Mouse (Mus musculus): ENCODE measurements around the gene Ccl5. TPM values are rescaled to one million over a fixed set of nuclear protein-coding genes. Genes with fewer than 3 reads are reported as not detected.
"Not testable (repeated sequence)": the region's sequence is repeated elsewhere in the genome, so short reads cannot be mapped to it uniquely, and the experiment has no call there.

The Ccl5 gene
- 10 to 100 TPM in 1 of 2 experiments, 1 to 10 TPM in 1; 2.4 to 11.5 TPM for total RNA-seq (2021)
- long read RNA-seq, experiment 1, partial matches to known transcripts = 0 of 1 reads
- long read RNA-seq, experiment 1, other reads (novel, unspliced or antisense) = 0 of 1 reads
- long read RNA-seq, experiment 2 = 0 reads

DNA sequence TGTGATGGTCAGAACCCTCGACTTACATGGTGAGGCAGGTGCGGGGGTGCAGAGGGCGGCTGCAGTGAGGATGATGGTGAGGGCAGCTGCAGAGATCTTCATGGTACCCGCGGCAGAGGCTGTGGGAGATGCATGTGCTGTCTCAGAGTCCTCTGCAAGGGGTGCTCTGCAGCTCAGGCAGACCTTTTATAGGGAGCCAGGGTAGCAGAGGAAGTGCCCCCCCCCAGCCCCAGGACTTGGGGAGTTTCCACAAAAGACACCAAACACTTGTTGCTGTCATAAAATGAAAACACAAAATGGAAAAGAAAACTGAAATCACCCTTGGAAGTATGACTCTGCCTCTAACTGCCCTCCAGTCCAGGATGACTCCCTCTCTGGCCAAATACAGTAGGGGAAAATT is at the start of gene Ccl5:
Gene Ccl5 (minus strand): TSS at position 159 of the 400 bp plus-strand sequence.
- DNase-seq (ENCODE audit: low spot score in 2 of 2) = no peak

DNA sequence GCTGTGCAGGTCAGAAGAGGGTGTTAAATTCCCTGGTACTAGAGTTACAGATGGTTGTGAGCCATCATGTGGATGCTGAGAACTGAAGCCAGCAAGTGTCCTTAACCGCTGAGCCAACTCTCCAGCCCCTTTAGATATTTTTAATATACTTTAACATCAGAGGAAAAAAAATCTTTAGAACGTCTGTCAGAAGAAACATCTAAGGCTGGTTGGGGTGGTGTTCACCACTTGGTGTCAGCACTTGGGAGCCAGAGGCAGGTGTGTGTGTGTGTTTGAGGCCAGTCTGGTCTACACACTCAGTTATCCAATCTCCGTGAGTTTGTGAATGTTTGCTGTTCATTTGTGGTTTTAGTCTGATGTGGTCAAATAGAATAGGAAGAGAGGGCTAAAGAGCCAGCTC is 48.7 kb upstream of the Ccl5 start:
- no peak for DNase-seq (ENCODE audit: low spot score in 2 of 2)

DNA sequence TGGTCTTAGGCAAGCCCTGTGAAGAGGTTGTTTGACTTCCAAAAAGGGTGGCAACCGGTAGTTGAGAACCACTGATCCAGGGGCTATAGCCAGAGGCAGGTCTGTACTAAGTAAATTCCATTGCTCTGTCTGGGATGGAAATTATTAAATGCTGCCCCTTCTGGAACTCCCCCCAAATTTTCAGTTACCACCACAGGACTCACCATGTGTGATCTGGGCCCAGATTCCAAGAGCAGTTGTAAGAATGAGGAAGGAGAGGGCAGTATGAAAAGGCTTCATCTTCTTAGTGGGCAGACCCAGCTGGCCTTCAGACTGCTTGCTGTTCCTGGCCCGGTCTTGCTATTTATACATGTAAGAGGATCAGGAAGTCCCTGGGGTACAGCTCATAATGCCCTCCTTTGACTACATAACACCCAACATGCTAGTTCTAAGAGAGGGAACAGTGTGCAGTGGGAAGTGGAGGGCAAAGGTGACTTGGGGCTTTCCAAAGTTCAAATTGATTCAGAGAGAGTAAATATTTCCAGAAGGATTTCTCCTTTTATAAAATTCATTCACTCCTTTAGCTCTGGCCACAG is 48.0 kb upstream of the Ccl5 start, which contains the start of gene Ccl9:
Gene Ccl9 (minus strand): TSS at position 451 of the 575 bp plus-strand sequence.
- DNase-seq (ENCODE audit: low spot score in 2 of 2) = no peak

DNA sequence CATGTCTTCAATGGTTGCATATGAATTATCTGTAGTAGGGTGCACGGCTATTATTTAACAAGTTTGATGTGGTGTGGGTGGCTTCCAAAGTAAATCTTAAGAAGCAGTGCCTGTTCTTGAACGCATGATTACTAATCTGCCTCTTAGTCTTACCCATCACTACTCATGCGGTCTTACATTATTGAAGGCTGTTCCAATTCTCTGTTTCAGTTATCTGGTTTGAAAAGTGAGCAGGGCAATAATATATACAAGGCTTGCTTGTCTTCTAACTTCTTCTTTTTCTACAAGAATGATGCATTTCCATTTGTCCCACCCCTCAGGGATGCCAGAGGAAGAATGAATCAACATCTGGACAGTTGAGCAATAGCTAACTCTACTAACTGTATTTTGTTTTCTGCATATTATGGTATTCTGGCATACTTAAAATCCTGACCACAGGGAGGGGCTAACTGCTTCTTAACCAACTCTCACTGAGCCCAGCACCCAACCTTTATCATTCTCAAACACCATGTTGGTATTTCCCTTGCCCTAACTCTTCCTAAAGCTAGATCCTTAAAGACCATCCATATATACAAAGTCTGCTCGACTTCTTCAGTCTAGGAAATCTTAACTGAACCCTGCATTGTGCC is 46.7 kb upstream of the Ccl5 start:
- DNase-seq (ENCODE audit: low spot score in 2 of 2) = no peak

DNA sequence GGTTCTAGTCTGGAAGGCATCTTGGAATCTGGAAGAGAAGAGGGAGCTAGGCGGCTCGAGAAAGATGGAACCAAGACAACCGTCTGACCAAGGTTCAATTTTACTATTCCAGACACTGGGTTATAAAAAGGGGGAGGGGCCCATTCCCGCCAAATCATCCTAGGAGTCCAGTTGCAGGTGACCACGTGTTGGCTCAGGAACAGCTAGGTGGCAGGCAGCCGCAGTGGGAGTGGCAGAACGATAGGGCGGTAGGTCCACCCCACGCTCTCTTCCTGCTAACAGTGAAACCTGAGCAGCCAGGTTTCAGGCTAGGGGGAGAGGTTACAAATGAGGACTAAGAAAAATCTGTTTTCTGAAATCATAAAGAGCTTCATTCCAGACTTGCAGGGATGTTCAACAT is 42.5 kb upstream of the Ccl5 start:
- no peak for DNase-seq (ENCODE audit: low spot score in 2 of 2)

DNA sequence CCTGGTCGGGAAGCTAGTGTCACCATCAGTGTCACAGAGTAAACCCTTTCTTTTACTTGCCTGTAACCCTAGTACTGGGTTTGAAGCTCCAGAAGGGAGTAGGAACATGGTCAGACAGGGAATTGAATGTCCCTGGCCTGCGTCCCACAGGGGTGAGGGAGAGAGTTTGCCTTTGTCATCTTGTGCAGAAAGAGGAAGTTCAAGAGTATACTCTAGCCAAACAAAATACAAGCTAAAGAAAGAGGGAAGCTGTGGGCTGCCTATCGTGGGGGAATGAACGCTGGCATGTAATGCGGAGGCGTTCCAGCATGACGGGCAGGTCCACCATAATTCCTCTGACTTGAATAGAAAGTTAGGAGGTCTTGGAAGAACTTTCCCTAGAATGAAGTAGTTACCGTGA is 41.9 kb upstream of the Ccl5 start:
- peak in 1 of 2 experiments; percentile 22 for DNase-seq (ENCODE audit: low spot score in 2 of 2)

DNA sequence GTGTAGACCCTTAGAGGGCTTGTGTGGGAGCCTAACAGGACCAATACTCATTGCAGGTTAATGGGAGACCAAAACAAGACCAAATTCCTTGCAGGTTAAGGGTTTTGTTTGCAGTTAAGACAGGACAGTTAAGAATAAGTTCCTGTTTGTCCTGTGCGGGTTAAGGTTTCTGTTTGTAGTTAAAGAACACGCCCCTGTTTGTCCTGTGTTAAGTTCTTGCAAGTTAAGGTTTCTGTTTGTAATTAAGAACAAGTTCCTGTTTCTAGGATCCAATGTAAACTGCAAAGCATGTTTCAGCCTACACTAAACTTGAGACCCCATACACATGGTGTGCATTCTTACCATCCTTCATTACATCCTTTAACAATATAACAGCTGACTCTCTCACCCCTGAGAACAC is 39.9 kb upstream of the Ccl5 start:
- DNase-seq (ENCODE audit: low spot score in 2 of 2) = no peak

DNA sequence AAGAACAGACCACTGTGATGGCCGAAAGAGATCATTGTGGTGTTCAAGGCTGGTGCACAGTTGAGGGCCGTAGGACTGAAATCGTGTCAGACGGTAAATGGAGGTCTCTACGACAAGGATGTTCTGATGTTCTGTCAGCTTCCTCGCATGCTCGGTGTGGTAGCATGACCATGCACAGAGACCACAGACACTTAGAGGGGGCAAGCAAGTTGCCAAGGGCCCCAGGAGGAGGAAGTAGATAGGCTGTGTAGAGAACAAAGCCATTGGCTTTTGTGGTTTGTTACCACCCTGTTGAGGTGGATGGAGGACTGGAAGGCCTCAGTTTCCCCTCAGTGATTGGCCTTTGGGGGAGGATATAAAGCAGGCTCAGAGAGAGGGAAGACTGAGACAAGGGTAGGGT is 38.9 kb upstream of the Ccl5 start:
- no peak for DNase-seq (ENCODE audit: low spot score in 2 of 2)

DNA sequence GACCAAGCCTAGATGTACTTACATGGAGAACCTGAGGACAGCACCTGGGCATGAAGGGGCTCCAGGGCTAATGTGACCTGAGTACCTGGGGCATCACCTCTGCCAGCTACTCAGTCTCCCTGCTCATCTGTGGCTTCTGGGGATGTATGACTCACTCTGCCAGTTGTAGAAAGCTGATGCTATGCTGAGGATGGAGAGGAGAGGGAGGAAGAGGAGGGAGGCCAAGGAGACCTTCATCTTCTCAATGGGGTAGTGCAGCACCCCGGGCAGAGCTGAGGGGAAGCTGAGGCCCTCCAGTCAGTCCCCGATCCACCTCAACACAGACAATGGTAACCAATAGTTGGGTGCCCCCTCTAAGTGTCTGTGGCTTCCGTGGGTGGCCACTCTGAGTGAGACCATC is 38.5 kb upstream of the Ccl5 start:
- DNase-seq (ENCODE audit: low spot score in 2 of 2) = no peak

DNA sequence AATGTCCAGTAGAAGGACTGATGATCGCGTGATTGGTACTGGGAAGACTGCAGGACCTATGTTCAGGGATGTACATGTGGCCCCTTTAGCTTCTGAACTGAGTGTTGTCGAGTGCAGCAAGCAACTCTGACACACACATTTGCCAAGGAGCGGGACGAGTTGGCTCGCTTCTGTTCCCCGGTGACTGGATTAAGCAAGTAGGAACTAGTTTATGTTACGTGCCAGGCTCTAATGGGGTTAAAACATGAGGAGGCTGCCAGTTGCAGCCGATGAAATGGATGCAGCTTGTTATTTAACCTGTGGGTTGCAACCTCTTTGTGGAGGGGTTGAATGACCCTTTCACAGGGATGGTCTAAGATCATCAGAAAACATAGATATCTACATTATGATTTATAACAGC is 37.7 kb upstream of the Ccl5 start:
- no peak for DNase-seq (ENCODE audit: low spot score in 2 of 2)

DNA sequence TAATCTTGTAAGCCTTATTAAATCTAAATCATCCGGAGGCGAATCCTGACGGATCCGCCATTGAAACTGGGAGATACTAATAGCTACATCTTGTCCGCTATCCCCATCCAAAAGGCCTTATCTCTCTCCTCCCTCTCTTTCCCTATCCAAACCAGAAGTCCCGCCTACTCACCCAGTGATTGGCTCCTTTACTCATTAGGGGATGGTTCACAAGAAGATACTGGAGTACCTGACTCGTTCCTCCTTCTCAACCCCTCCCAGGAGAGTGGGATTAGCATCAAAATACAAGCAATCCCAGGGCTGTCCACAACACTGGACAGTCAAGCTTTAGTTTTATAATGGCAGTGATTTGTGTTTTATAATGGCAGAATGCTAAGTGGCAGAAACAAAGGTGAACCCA is 37.0 kb upstream of the Ccl5 start:
- no peak for DNase-seq (ENCODE audit: low spot score in 2 of 2)

DNA sequence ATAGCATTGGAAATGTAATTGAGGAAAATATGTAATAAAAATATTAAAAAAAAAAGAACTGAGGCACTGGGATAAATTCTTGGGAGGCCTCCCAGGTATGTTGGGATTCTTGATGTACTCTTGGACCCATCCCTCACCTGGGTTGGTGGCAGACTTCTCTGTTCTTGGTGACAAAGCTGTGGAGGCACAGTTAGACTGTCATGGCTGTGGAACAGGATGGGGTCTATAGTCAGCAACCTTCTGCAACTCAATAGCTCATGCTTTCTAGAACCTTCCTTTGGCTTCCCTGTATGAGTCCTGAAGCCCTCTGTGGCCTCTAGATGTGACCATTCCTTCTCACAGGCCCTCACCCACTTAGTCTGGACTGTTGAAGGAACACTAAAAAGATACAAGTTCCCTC is 36.3 kb upstream of the Ccl5 start:
- DNase-seq (ENCODE audit: low spot score in 2 of 2) = no peak

DNA sequence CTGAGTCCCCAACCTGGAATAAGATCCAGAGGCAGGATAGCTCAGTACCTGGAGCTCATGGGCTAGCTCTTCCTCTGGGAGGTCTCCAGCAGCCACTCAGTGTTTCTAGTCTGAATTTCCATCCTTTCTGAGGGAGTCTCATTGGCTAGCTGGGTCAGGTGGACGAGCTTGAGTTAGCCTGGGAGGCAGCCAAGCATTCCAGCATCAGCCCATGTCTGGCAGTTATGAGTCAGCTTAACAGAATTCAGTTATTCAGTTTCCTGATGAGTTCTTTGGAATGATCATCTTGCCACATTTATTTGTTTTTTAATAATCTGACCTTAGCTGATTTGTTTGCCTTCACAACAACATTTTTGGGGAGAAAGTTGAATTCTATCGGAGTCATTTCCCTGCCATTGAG is 33.4 kb upstream of the Ccl5 start:
- no peak for DNase-seq (ENCODE audit: low spot score in 2 of 2)

DNA sequence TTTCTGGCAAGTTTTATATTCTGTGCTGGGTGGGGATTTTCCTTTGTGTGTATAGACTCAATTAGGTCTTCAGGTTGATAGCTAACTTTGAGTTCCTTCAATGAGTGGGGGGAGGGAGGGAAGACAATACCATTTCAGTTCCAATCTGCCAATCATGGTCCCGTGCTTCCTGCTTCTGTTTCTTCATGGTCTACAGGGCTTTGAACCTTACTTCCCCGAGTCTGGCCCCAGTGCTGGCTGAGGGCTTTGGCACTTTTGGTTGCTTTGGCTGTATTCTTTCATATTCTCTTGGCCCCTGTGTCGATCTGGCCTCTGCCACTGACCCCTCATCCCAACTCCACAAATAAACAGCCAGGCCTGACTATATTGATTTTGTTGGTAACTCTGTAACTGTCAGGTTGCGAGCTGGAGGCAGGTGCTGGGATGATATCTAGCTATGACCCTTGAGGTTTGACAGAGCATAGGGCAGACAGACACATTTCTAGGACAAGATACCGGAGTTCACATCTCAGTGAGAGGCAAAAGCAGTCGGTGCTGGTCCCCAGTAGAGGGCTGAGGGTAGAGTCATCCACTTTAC is 32.1 kb upstream of the Ccl5 start:
- no peak for DNase-seq (ENCODE audit: low spot score in 2 of 2)

DNA sequence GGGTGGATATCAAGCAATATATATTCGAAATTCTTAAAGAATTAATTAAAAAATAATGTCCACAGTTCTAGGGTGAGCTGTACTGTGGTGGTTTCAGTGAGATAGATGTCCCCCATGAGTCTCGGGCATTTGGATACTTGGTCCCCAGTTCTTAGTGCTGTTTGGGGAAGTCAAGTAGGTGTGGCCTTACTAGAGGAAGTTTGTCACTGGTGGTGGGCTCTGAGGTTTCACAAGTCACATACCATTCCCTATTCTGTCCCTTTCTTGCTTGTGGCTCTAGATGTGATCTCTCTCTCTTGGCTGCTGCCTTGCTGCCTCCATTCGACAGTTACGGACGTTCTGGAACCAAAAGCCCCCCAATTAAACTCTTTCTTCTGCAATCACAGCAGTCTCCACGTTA is 30.1 kb upstream of the Ccl5 start:
- no peak for DNase-seq (ENCODE audit: low spot score in 2 of 2)

DNA sequence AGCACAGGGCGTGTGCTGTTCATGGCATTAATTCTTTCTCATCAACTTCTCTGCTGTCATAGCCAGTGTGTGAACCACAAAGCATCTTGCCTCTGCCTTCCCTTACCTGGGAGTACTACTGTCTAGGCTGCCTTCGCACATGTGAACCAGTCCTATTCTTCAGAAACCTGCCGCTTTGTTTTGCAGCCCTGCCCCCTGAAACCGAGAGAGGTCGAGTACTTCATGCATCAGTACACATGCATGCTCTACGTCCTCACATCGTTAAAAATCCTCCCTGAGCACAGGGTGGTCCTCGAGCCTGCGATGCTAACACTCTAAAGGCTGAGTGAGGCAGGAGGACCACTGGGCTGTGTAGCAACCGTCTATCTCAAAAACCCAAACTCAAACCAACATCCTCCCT is 26.8 kb upstream of the Ccl5 start:
- no peak for DNase-seq (ENCODE audit: low spot score in 2 of 2)

DNA sequence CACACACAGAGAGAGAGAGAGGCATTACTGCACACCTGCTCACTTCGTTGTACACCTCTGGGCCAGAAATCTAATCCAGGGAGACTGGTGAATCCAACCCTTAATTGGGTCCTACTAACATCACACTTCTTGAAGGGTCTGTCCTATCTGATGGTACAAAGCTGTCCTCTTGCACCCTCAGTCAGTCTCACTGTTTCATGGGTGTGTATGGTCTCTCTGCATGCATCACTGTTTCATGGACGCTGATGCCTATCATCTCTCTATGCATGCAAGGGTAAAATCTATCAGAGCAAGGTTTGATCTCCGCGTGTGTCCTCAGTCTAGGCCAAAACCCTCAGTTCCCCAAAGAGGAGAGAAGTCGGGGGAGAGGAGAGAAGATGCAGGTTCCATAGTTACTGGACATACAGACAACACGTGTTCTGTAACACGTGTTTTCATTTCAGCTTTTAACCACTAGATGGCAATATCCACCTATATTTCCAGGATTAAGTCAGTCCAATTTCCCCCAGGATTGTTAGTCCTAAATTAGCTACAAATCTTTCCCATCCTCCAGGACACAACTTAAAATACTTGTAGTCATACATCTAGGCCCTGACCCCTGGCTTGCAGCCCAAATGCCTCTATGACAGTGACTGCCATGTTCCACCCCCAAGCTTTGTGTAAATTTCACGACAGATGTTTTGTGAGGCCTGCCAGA is 25.9 kb upstream of the Ccl5 start:
- DNase-seq (ENCODE audit: low spot score in 2 of 2) = no peak

DNA sequence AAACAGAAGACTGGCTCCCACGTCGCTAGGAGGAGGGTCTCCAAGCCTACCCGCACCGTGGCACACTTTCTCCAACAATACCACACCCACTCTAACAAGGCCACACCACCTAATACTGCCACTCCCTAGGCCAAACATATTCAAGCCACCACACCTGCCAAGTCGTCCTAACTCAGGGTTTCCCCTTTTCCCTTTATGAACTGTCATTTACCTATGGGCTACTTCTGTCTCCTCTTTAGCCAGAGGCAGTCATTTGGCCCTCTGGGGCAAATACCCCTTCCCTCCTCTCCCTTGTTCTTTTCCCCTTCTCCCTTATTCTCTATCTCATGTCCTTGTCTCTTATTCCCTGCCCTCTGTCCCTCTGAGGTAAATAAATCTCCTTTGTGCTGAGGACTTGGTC is 21.4 kb upstream of the Ccl5 start:
- DNase-seq (ENCODE audit: low spot score in 2 of 2) = no peak

DNA sequence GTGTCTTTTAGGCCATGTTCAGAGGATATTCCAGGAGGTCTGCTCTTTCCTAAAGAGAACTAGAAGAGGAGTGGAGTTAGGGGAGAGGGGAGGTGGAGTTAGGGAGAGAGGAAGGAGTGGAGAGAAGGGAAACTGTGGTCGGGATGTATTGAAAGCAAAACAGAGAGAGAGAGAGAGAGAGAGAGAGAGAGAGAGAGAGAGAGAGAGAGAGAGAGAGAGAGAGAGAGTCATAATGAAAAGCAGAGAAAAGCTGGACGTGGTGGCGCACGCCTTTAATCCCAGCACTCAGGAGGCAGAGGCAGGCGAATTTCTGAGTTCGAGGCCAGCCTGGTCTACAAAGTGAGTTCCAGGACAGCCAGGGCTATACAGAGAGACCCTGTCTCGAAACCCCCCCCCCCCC is 20.7 kb upstream of the Ccl5 start:
- DNase-seq (ENCODE audit: low spot score in 2 of 2) = not testable (repeated sequence)

DNA sequence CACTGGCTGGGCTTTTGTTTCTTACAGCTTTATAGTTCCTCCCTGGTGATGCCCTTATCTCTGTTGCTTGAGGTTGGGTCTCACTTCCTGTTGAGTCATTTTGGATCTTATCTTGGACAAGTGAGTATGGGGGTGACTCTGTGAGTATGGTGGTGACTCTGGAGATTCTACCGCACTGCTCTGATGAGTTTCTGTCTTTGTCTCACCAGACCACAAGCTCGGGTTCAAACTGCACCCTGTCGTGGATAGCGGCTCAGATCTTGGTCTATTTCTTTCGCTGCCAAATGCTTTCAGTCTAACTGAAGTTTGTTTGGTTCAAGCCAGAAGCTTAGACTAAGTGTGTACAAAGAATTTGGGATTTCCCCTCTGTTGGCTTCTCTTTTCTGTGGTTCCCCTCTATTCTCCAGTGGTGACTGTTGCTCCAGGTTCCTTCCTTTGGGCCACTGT is 19.9 kb upstream of the Ccl5 start:
- no peak for DNase-seq (ENCODE audit: low spot score in 2 of 2)

DNA sequence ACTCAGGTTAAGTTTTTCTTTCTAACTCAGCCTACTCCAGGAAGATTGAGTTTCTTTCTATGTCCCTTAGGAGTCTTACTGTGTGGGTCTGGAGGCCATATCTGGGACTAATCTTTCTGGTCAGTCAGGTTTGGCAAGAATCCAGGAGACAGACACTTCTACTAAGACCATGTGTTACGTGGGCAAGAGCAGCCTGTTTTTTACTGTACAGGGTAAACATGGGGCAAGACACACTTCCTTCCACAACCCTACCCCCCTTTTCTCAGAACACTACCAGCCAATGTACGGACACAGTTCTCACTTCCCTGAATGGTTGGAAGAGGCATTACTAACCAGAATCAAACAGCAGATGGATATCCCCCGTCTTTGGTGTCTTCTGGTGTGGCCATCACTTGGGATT is 13.9 kb upstream of the Ccl5 start:
- DNase-seq (ENCODE audit: low spot score in 2 of 2) = no peak

DNA sequence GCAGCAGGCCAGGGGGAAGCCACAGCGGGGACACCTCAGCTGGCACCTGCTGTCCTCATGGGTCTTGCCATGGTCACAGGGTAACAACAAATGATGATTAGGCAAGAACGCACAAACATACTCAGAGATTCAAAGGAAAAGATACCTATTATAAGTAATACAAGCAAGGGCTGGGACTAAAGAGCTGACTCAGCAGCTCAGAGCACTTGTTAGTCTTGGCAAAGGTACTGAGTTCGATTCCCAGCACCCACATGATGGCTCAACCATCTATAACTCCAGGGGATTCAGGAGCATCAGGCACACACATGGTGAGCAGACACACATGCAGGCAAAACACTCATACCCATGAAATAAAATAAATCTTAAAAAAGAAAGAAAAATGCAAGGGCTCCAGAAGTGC is 11.1 kb upstream of the Ccl5 start:
- no peak for DNase-seq (ENCODE audit: low spot score in 2 of 2)

Data from adrenal gland, adult 18-20 months (tissue).